ENCODE assay signal across 9 mouse cellular contexts in genomic region chr14:51240899-51241298, GRCm38 (mm10). TPM values are rescaled to one million over a fixed set of nuclear protein-coding genes. Genes with fewer than 3 reads are reported as not detected.
DNase-seq lines count a peak whose midpoint lies in the region; ATAC-seq and TF ChIP-seq lines count a peak whose summit lies in the region.
"Had no signal": no experiment of that assay in that cellular context is flagged by ENCODE, and none has a peak within 500 bp of the region (broad histone marks: within the 10 kb centered on the region; RNA-seq: fewer than 3 reads in every experiment).

No protein-coding gene starts in this region.

- H3K4me2 ChIP-seq in kidney, embryonic 15.5 days, result no peak overlapping the region

- no peaks in the 10 kb centered on the region for H3K36me3 ChIP-seq in kidney, embryonic 15.5 days
- H3K36me3 ChIP-seq in MEL (ENCODE audit: control insufficient read depth in 1 of 2, insufficient read depth in 2 of 2, low read length in 2 of 2), result no peaks in the 10 kb centered on the region

- H3K27ac ChIP-seq in kidney, embryonic 15.5 days, result no peak overlapping the region
- no peak overlapping the region for H3K27ac ChIP-seq in MEL (ENCODE audit: control insufficient read depth, low read depth, low read length)

- TF ChIP-seq RAD21 in MEL (IDR thresholded peaks at IDR 0.05; ENCODE audit: low read depth, low read length), result peak; percentile 65

- TF ChIP-seq EP300 in MEL (IDR thresholded peaks at IDR 0.05; ENCODE audit: low read depth in 1 of 2, low read length in 2 of 2), result no peak

- no peak for TF ChIP-seq POLR2A in MEL (IDR thresholded peaks at IDR 0.05; ENCODE audit: control insufficient read depth in 1 of 2, insufficient read depth in 1 of 2, low read depth in 1 of 2, low read length in 2 of 2, poor library complexity in 1 of 2)

- no peak for ATAC-seq in kidney, embryonic 15.5 days (replicated peaks; ENCODE audit: low FRiP score)
- peak; percentile 68 for ATAC-seq in granulocyte monocyte progenitor cell, adult 5-6 weeks (replicated peaks; ENCODE audit: poor library complexity, severe bottlenecking)

- 0 out of 2 replicates have a peak, but pooled peaks cover 2% of the 10 kb centered on the region for H3K4me1 ChIP-seq in kidney, embryonic 15.5 days
- H3K4me1 ChIP-seq in MEL (ENCODE audit: control insufficient read depth in 1 of 2, insufficient read depth in 2 of 2, low read length in 2 of 2), result no peaks in the 10 kb centered on the region

- H3K9me3 ChIP-seq in kidney, embryonic 15.5 days (replicated peaks), result no peaks in the 10 kb centered on the region
- H3K9me3 ChIP-seq in MEL (replicated peaks; ENCODE audit: insufficient read depth, low read length), result no peaks in the 10 kb centered on the region

- no peak overlapping the region for H3K4me3 ChIP-seq in kidney, embryonic 15.5 days (replicated peaks)
- H3K4me3 ChIP-seq in MEL (ENCODE audit: control insufficient read depth in 1 of 2, insufficient read depth in 1 of 2, low read depth in 2 of 2, low read length in 2 of 2), result no peak overlapping the region
- H3K4me3 ChIP-seq: myocyte had no signal

- peak; percentile 58 to 77 (median 61) for TF ChIP-seq CTCF in MEL (IDR thresholded peaks at IDR 0.05 in 2 of 3, conservative IDR thresholded peaks at IDR 0.05 in 1 of 3; ENCODE audit: control insufficient read depth in 1 of 3, insufficient read depth in 1 of 3, low read depth in 2 of 3, low read length in 3 of 3, poor library complexity in 1 of 3, severe bottlenecking in 1 of 3)

- peak; percentile 20 for DNase-seq in kidney, adult 18-20 months
- peak; percentile 59 for DNase-seq in MEL (ENCODE audit: low read depth, low spot score)
- DNase-seq in c-Kit-negative CD71-positive TER-119-positive erythroid progenitor cells, embryonic 14.5 days (ENCODE audit: low read depth, low spot score), result peak; percentile 22
- peak; percentile 1 to 49 for DNase-seq in left cerebral cortex, adult 9 months (ENCODE audit: low spot score in 2 of 2)
- DNase-seq in right cerebral cortex, postnatal 10 days (ENCODE audit: low spot score in 2 of 2), result peak; percentile 39 to 45
- no peak for DNase-seq in yolk sac, embryonic 10.5 days (ENCODE audit: low spot score)

- H3K79me2 ChIP-seq in MEL (ENCODE audit: control insufficient read depth, insufficient read depth, low read length, poor library complexity), result no peaks in the 10 kb centered on the region

- H3K27me3 ChIP-seq in kidney, embryonic 15.5 days, result no peaks in the 10 kb centered on the region
- no peaks in the 10 kb centered on the region for H3K27me3 ChIP-seq in MEL (ENCODE audit: control insufficient read depth in 1 of 2, insufficient read depth in 2 of 2, low read length in 2 of 2)

- no peak overlapping the region for H3K9ac ChIP-seq in kidney, embryonic 15.5 days
- no peak overlapping the region for H3K9ac ChIP-seq in MEL (ENCODE audit: control insufficient read depth, low read depth, low read length, poor library complexity, severe bottlenecking)

TF ChIP-seq in MEL, 35 proteins besides CTCF, POLR2A, EP300 and RAD21:
- no peak for TF ChIP-seq ZMIZ1 (IDR thresholded peaks at IDR 0.05; ENCODE audit: low read depth, low read length)
- TF ChIP-seq SMC3 (IDR thresholded peaks at IDR 0.05; ENCODE audit: low read depth, low read length), result peak; percentile 83
- no peak for TF ChIP-seq MXI1 (IDR thresholded peaks at IDR 0.05; ENCODE audit: low read depth, low read length)
- peak; percentile 37 for TF ChIP-seq ZC3H11A (IDR thresholded peaks at IDR 0.05; ENCODE audit: low read depth, low read length)
- no peak for TF ChIP-seq UBTF (IDR thresholded peaks at IDR 0.05; ENCODE audit: borderline replicate concordance, insufficient read depth, low read depth, low read length)
- no peak for TF ChIP-seq TAL1 (IDR thresholded peaks at IDR 0.05; ENCODE audit: low read length)

RNA-seq across cellular contexts. Expression of gene Rnase2a, which starts 15.0 kb away (rescaled TPM):
- polyA plus RNA-seq in kidney, embryonic 15.5 days (2015; fragmentation: Nextera tagmentation; extraction: Ambion mirVana), result not detected in 2 replicates
- total RNA-seq in MEL (2012; rRNA removed), result not detected in 2 replicates
- not detected for polyA plus RNA-seq in MEL (2012; ENCODE audit: insufficient read depth in 1 of 2, insufficient read length in 2 of 2, low read depth in 1 of 2, low replicate concordance in 2 of 2, missing spikeins in 1 of 2)
- not detected in 2 replicates for total RNA-seq in granulocyte monocyte progenitor cell, adult 5-6 weeks (2014; fragmentation: Nextera tagmentation)
- not detected in 2 replicates for total RNA-seq in granulocyte monocyte progenitor cell, adult 5-6 weeks (2017)

RNA-seq across cellular contexts. Expression of gene Ear14, which starts 37.7 kb away (rescaled TPM):
- not detected in 2 replicates for polyA plus RNA-seq in kidney, embryonic 15.5 days (2015; fragmentation: Nextera tagmentation; extraction: Ambion mirVana)
- not detected in 2 replicates for total RNA-seq in MEL (2012; rRNA removed)
- not detected for polyA plus RNA-seq in MEL (2012; ENCODE audit: insufficient read depth in 1 of 2, insufficient read length in 2 of 2, low read depth in 1 of 2, low replicate concordance in 2 of 2, missing spikeins in 1 of 2)
- not detected in 2 replicates for total RNA-seq in granulocyte monocyte progenitor cell, adult 5-6 weeks (2014; fragmentation: Nextera tagmentation)
- total RNA-seq in granulocyte monocyte progenitor cell, adult 5-6 weeks (2017), result not detected in 2 replicates
- polyA plus RNA-seq: myocyte had no signal

RNA-seq across cellular contexts. Expression of gene Ang2, which starts 42.0 kb away (rescaled TPM):
- polyA plus RNA-seq in kidney, embryonic 15.5 days (2015; fragmentation: Nextera tagmentation; extraction: Ambion mirVana), result not detected in 2 replicates
- total RNA-seq in MEL (2012; rRNA removed), result not detected in 2 replicates
- polyA plus RNA-seq in MEL (2012; ENCODE audit: insufficient read depth in 1 of 2, insufficient read length in 2 of 2, low read depth in 1 of 2, low replicate concordance in 2 of 2, missing spikeins in 1 of 2), result not detected
- total RNA-seq in granulocyte monocyte progenitor cell, adult 5-6 weeks (2014; fragmentation: Nextera tagmentation), result not detected in 2 replicates
- not detected in 2 replicates for total RNA-seq in granulocyte monocyte progenitor cell, adult 5-6 weeks (2017)
